8 mouse cellular contexts compared by ENCODE assay signal in the genomic region with DNA sequence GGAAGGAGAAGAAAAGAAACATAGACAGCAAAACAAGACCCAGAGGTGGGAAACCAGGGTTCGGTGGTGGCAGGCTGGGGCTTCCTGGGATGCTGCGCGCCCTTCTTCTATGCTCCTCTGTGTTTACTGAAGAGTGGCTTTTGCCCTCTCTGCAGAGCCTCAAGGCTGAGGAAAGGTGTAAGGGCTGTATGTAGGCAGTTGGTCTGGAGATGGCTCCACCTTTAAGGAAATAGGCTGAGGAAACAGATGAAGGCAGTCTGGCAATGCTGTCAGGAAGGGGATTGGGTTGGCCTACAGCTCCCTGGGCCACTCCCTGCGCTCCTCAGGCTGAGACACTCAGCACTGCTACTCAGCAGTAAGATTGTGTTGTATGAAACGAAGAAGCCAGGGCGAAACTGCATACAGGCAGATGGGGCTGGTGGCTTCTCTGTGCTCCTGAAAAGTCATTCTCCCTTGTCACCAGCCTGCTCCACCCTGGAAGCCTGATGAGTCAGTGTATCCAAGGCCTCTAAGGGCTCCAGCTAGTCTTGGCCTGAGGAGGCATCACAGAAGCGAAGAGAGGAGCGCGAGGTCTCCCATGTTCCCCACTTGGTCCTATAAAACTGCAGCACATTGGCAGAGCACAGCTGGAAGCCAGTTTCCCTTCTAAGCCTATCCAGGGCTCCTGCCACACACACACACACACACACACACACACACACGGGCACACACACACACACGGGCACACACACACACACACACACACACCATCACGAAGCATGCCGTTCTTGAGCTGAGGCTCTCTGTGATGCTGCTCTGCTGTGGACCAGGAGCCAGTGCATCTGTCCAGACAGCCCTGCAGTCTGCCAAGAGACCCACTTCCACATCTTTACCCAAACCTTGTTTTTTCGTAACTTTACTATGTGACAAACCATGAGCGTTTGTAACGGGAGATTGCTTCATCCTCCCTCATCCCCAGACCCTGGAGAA.
A peak's percentile ranks its signal among the peaks of the same experiment; 100 is the strongest.
DNase-seq lines count a peak whose midpoint lies in the region; ATAC-seq and TF ChIP-seq lines count a peak whose summit lies in the region.

No protein-coding gene starts in this region.

- H3K36me3 ChIP-seq in heart, postnatal 0 days (replicated peaks; ENCODE audit: control insufficient read depth, insufficient read depth, low read length): no peaks in the 10 kb centered on the region
- H3K36me3 ChIP-seq in midbrain, embryonic 12.5 days: no peaks in the 10 kb centered on the region

- peak; percentile 47 for ATAC-seq in heart, postnatal 0 days (ENCODE audit: insufficient read depth, low read depth)
- ATAC-seq in midbrain, embryonic 12.5 days (ENCODE audit: low FRiP score, low read depth): 0 out of 2 replicates have a peak, but pooled peaks have one; percentile 16

- no peaks in the 10 kb centered on the region for H3K4me1 ChIP-seq in heart, postnatal 0 days (ENCODE audit: control insufficient read depth, insufficient read depth)
- H3K4me1 ChIP-seq in midbrain, embryonic 12.5 days: peaks cover 30% of the 10 kb centered on the region

- no peak overlapping the region for H3K4me2 ChIP-seq in heart, postnatal 0 days (ENCODE audit: low read depth, low read length)
- H3K4me2 ChIP-seq in midbrain, embryonic 12.5 days (replicated peaks): peak overlapping the region; percentile 16; the same call in 1 of the 2 replicates

- TF ChIP-seq EP300 in heart, postnatal 0 days (IDR thresholded peaks at IDR 0.05; ENCODE audit: low read depth): no peak

- H3K27me3 ChIP-seq in heart, postnatal 0 days (ENCODE audit: control insufficient read depth, insufficient read depth, low read length): peaks cover 11% of the 10 kb centered on the region
- no peaks in the 10 kb centered on the region; the same call in 1 of the 2 replicates for H3K27me3 ChIP-seq in midbrain, embryonic 12.5 days

- peak; percentile 14 to 67 for DNase-seq in adrenal gland, adult (ENCODE audit: inconsistent age in 2 of 2, low spot score in 1 of 2)
- DNase-seq in adrenal gland, postnatal 25 days: no peak
- DNase-seq in adrenal gland, postnatal 36 days: peak; percentile 33 to 52
- no peak for DNase-seq in heart, postnatal 0 days (ENCODE audit: low spot score)
- DNase-seq in thymus, postnatal 10 days (ENCODE audit: low spot score in 2 of 2): no peak
- no peak for DNase-seq in spleen, postnatal 36 days (ENCODE audit: low spot score in 2 of 2)
- DNase-seq in left cerebral cortex, adult 9 months (ENCODE audit: low spot score in 2 of 2): no peak

- no peaks in the 10 kb centered on the region for H3K9me3 ChIP-seq in heart, postnatal 0 days (replicated peaks; ENCODE audit: control insufficient read depth, low read length)
- no peaks in the 10 kb centered on the region for H3K9me3 ChIP-seq in midbrain, embryonic 12.5 days

- H3K27ac ChIP-seq in heart, postnatal 0 days (ENCODE audit: low read depth): peak overlapping the region; percentile 54
- peak overlapping the region; percentile 47; the same call in 1 of the 2 replicates for H3K27ac ChIP-seq in midbrain, embryonic 12.5 days (replicated peaks)

- H3K4me3 ChIP-seq in heart, postnatal 0 days (ENCODE audit: low read depth, low read length): no peak overlapping the region
- no peak overlapping the region for H3K4me3 ChIP-seq in midbrain, embryonic 12.5 days

- 75% methylated on average over 16 of the region's 16 CpGs for WGBS in heart, postnatal 0 days
- 41% methylated on average over 16 of the region's 16 CpGs for WGBS in midbrain, embryonic 12.5 days

- TF ChIP-seq CTCF in heart, postnatal 0 days (IDR thresholded peaks at IDR 0.05; ENCODE audit: low read depth): no peak

- no peak overlapping the region for H3K9ac ChIP-seq in heart, postnatal 0 days (replicated peaks; ENCODE audit: low read depth, low read length)
- no peak overlapping the region for H3K9ac ChIP-seq in midbrain, embryonic 12.5 days (replicated peaks)

Comparison
In these comparisons a context has a peak if more than half of its experiments do, and no peak if none do; other contexts are left out.
1. DNase-seq: peak in adrenal gland, adult (2 of 2) and adrenal gland, postnatal 36 days (2 of 2); none in adrenal gland, postnatal 25 days (single experiment), heart, postnatal 0 days (single experiment), thymus, postnatal 10 days (0 of 2), spleen, postnatal 36 days (0 of 2) and left cerebral cortex, adult 9 months (0 of 2).